Mouse (Mus musculus) spleen, embryonic (tissue): ENCODE measurements around the gene Gm20838.
"Not testable (repeated sequence)": the region's sequence is repeated elsewhere in the genome, so short reads cannot be mapped to it uniquely, and the experiment has no call there.

Source experiments
- CTCF ChIA-PET: fragments of 350-600 bp; sonication (Branson Sonifier 250); formaldehyde crosslinking; loops from one replicate; lab custom pipeline; 2022; lab: Charles Lee

The Gm20838 gene

DNA sequence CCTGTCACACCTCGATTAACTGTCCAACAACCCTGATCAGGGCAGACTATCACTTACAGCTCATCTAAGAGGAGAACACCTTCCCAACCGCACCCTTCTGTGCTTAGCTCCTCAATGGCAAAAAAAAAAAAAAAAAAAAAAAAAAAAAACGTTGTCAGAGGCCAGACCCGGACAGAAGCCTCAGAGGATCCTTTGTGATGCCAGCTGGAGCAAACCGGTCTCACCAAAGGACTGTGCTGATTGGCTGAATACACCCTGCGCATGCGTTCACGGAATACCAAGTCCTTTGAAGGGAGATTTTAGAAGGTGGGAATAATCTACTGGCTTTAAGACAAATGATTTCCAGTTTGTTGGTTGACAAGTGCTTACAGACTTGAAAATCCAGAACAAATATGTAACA lies at the start of gene Gm20838:
Gm20838 (minus strand) TSS at position 101 of the 400 bp plus-strand sequence.
- CTCF ChIA-PET: not testable (repeated sequence)
